Mouse (Mus musculus): ENCODE measurements around the gene Atrnl1.

The Atrnl1 gene

GRCm38 (mm10) chr19:57610476-57611261, at the start of gene Atrnl1:
Gene Atrnl1, plus strand, starts transcription at chr19:57611034.
- peak; percentile 88 to 90 for DNase-seq

- DNase-seq: no peak
These were observed 49.3 kb upstream of the Atrnl1 start for GRCm38 (mm10) chr19:57561486-57561885.

GRCm38 (mm10) chr19:57569040-57569439, 41.8 kb upstream of the Atrnl1 start:
- no peak for DNase-seq

- DNase-seq: no peak
These were observed 38.2 kb upstream of the Atrnl1 start for GRCm38 (mm10) chr19:57572360-57573237.

- DNase-seq: no peak
These were observed 37.4 kb upstream of the Atrnl1 start for GRCm38 (mm10) chr19:57573470-57573869.

GRCm38 (mm10) chr19:57575027-57575426, 35.8 kb upstream of the Atrnl1 start:
- no peak for DNase-seq

GRCm38 (mm10) chr19:57576836-57577235, 34.0 kb upstream of the Atrnl1 start:
- DNase-seq: no peak

GRCm38 (mm10) chr19:57577256-57577655, 33.6 kb upstream of the Atrnl1 start:
- DNase-seq: no peak

GRCm38 (mm10) chr19:57580962-57581361, 29.9 kb upstream of the Atrnl1 start:
- DNase-seq: no peak

- no peak for DNase-seq
These were observed 25.5 kb upstream of the Atrnl1 start for GRCm38 (mm10) chr19:57585231-57585792.

- peak; percentile 18 to 24 for DNase-seq
These were observed 24.7 kb upstream of the Atrnl1 start for GRCm38 (mm10) chr19:57586172-57586571.

- no peak for DNase-seq
These were observed 21.3 kb upstream of the Atrnl1 start for GRCm38 (mm10) chr19:57589516-57589915.

- no peak for DNase-seq
These were observed 19.9 kb upstream of the Atrnl1 start for GRCm38 (mm10) chr19:57590895-57591294.

- peak; percentile 5 to 7 for DNase-seq
These were observed 19.2 kb upstream of the Atrnl1 start for GRCm38 (mm10) chr19:57591631-57592030.

- no peak for DNase-seq
These were observed 18.5 kb upstream of the Atrnl1 start for GRCm38 (mm10) chr19:57592355-57592754.

GRCm38 (mm10) chr19:57599126-57599525, 11.7 kb upstream of the Atrnl1 start:
- DNase-seq: no peak

GRCm38 (mm10) chr19:57600233-57600929, 10.5 kb upstream of the Atrnl1 start:
- DNase-seq: no peak

- DNase-seq: no peak
These were observed 9.9 kb upstream of the Atrnl1 start for GRCm38 (mm10) chr19:57600930-57601328.

- no peak for DNase-seq
These were observed 7.2 kb upstream of the Atrnl1 start for GRCm38 (mm10) chr19:57603593-57603992.

GRCm38 (mm10) chr19:57605941-57606340, 4.9 kb upstream of the Atrnl1 start:
- no peak for DNase-seq

GRCm38 (mm10) chr19:57606351-57606750, 4.5 kb upstream of the Atrnl1 start:
- DNase-seq: no peak

GRCm38 (mm10) chr19:57609361-57610057, 1.3 kb upstream of the Atrnl1 start:
- peak in 1 of 2 experiments; percentile 14 for DNase-seq

Measured in thymus, postnatal 36 days (tissue).